Mouse (Mus musculus) heart, embryonic 16.5 days (tissue): Measurements from ENCODE around the gene Mlh3. TPM values are rescaled to one million over a fixed set of nuclear protein-coding genes. Genes with fewer than 3 reads are reported as not detected.

Experiments used
- ATAC-seq: fragments of 200-750 bp; cut with Nextera tagmentation; replicated peaks from 2 replicates; pipeline ENCODE4 v1.8.0; 2017; ENCODE audit warnings: moderate number of reproducible peaks; ENCODE audit not compliant: insufficient read depth, low FRiP score; ENCODE audit errors: extremely low read depth
- H3K27ac ChIP-seq: fragments of 300-500 bp; sonication (generic); 2 replicates; pipeline ENCODE4 v1.5.1; 2014; ENCODE audit warnings: mild to moderate bottlenecking, low read length, control low read depth, moderate library complexity
- H3K27me3 ChIP-seq: fragments of 300-500 bp; sonication (generic); 2 replicates; pipeline ENCODE4 v1.6.1; 2014; ENCODE audit warnings: low read length, mixed read lengths; ENCODE audit not compliant: control insufficient read depth, insufficient read depth
- H3K36me3 ChIP-seq: fragments of 300-500 bp; sonication (generic); 2 replicates; pipeline ENCODE4 v1.6.1; 2014; ENCODE audit not compliant: control insufficient read depth, insufficient read depth
- H3K4me1 ChIP-seq: fragments of 300-500 bp; sonication (generic); 2 replicates; pipeline ENCODE4 v1.6.1; 2014; ENCODE audit warnings: low read length, mixed read lengths; ENCODE audit not compliant: control insufficient read depth, insufficient read depth
- H3K4me2 ChIP-seq: fragments of 300-500 bp; sonication (generic); 2 replicates; pipeline ENCODE4 v1.6.1; 2014; ENCODE audit warnings: low read depth, mild to moderate bottlenecking, control low read depth, low read length
- H3K4me3 ChIP-seq: fragments of 300-500 bp; sonication (generic); 2 replicates; pipeline ENCODE4 v1.5.1; 2014; ENCODE audit warnings: mild to moderate bottlenecking, control low read depth, low read length
- H3K9ac ChIP-seq: fragments of 300-500 bp; sonication (generic); 2 replicates; pipeline ENCODE4 v1.6.1; 2014; ENCODE audit warnings: low read length, control low read depth
- H3K9me3 ChIP-seq: fragments of 300-500 bp; sonication (generic); replicated peaks from 2 replicates; pipeline ENCODE4 v1.6.1; 2016; ENCODE audit warnings: low read length; ENCODE audit not compliant: control insufficient read depth
- WGBS: fragments of 180-500 bp; shearing (Covaris S2); extraction: QIAGEN DNeasy Blood & Tissue Kit; methylation state at CpG from one replicate; pipeline ENCODE4 v1.1.7; 2014; 5-methylcytosine and 5-hydroxymethylcytosine counted together
- polyA plus RNA-seq: library from polyadenylated mRNA; unstranded; fragments of >200 nt; fragmentation: Nextera tagmentation; extraction: Ambion mirVana; gene quantifications from 2 replicates; pipeline ENCODE4 v1.2.1, GENCODE M21; 2015

The Mlh3 gene
- polyA plus RNA-seq, 1 experiment from 2014 or later: 6.4 TPM

DNA sequence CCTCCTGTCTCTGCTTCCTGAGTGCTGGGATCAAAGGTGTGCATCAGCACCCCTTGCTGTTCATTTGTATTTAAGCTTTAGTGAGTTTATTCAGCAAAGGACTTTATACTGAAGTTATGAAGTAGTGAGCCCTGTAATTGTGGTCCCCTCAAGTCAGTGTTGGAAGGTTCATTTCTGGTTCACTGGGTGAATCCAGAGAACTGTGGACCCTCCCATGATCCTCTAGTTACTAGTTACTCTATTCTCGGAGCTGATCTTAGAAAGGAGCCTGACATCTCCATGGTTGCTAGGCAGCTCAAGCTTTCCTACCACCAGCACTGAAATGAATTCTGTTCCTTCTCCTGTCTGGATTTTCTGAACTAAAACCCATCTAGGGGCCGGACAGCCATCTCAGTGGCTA, 25.1 kb upstream of the Mlh3 start:
- Histone ChIP-seq H3K9ac (no peak overlapping the region), H3K4me2 (no peak overlapping the region), H3K4me3 (no peak overlapping the region), H3K36me3 (peaks cover 8% of the 10 kb centered on the region), H3K9me3 (peaks cover 12% of the 10 kb centered on the region), H3K27ac (no peak overlapping the region), H3K27me3 (no peaks in the 10 kb centered on the region), H3K4me1 (peaks cover 5% of the 10 kb centered on the region)
- no peak for ATAC-seq
- whole genome bisulfite sequencing: 91% methylated on average over 2 of the region's 2 CpGs

DNA sequence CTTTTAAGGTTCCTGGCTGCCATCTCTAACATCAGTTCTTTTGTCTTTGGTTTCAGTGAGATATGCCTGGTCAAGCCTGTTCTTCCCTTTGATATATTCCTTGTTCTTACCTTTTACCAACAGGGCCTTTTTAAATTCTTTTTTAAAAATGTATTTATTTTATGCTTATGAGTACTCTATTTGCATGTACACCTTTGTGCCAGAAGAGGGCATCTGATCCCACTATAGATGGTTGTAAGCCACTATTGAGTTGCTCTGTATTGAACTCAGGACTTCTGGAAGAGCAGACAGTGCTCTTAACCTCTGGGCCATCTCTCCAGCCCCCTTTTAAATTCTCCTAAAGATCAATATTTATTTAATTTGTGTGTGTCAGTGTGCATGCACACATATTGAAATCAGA, 22.5 kb upstream of the Mlh3 start:
- ATAC-seq: no peak
- H3K4me2 ChIP-seq: no peak overlapping the region

DNA sequence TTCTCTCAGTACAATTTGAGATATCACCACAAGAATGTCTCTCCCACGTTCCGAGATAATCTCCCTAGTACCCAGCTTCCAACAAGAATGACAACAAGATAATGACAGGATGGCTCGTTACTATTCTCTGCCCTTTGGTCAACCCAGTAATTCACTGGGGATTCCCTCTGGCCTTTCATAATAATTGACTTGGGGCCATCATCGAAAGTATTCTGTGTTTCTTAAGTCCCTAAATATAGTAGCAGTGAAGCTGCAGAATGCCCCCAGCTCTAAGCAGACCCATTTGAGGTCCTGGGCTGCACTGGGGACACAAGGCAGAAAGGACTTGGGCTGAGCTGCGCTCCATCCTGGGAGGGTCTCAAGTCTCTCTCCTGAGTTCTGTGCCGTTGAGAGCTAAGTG, 21.9 kb upstream of the Mlh3 start:
- Histone ChIP-seq H3K27ac (0 out of 2 replicates have a peak overlapping the region, but pooled peaks have one; percentile 4), H3K9me3 (peaks cover 12% of the 10 kb centered on the region), H3K36me3 (peaks cover 8% of the 10 kb centered on the region), H3K4me1 (peaks cover 13% of the 10 kb centered on the region), H3K27me3 (peaks cover 2% of the 10 kb centered on the region; the same call in 1 of the 2 replicates), H3K9ac (no peak overlapping the region), H3K4me3 (no peak overlapping the region), H3K4me2 (peak overlapping the region; percentile 12; the same call in 1 of the 2 replicates)
- WGBS: 46% methylated on average over 6 of the region's 6 CpGs
- no peak for ATAC-seq

More for the DNA sequence above, 22.5 kb upstream of the Mlh3 start:
- H3K4me3 ChIP-seq: no peak overlapping the region
- no peak overlapping the region for H3K27ac ChIP-seq
- H3K9me3 ChIP-seq: peaks cover 12% of the 10 kb centered on the region
- no peak overlapping the region for H3K9ac ChIP-seq
- H3K27me3 ChIP-seq: peaks cover 2% of the 10 kb centered on the region; the same call in 1 of the 2 replicates
- peaks cover 13% of the 10 kb centered on the region for H3K4me1 ChIP-seq
- peaks cover 8% of the 10 kb centered on the region for H3K36me3 ChIP-seq

DNA sequence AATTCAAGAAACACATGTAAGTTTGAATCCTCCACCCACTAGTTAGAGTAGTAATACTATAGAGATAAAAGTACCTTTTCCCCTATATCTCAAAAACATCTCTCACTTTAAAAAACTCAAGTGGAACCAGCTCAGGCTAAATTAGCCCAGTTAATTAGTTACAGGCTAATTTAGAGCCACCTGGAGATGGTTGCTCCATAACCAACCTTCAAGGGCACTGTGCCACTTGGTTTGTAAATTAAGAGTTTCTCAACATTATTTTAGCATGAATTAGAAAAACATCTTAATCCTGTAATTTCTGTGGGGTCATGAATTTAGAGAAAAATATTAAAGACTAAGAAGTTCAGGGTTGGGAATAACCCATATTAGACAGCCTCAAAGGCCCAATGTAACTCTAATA, 21.1 kb upstream of the Mlh3 start:
- peaks cover 12% of the 10 kb centered on the region for H3K9me3 ChIP-seq
- no peak overlapping the region for H3K4me2 ChIP-seq
- no peak overlapping the region for H3K9ac ChIP-seq
- H3K27me3 ChIP-seq: peaks cover 2% of the 10 kb centered on the region; the same call in 1 of the 2 replicates
- H3K36me3 ChIP-seq: peaks cover 8% of the 10 kb centered on the region
- H3K27ac ChIP-seq: no peak overlapping the region
- ATAC-seq: no peak
- H3K4me1 ChIP-seq: peaks cover 13% of the 10 kb centered on the region
- no peak overlapping the region for H3K4me3 ChIP-seq

DNA sequence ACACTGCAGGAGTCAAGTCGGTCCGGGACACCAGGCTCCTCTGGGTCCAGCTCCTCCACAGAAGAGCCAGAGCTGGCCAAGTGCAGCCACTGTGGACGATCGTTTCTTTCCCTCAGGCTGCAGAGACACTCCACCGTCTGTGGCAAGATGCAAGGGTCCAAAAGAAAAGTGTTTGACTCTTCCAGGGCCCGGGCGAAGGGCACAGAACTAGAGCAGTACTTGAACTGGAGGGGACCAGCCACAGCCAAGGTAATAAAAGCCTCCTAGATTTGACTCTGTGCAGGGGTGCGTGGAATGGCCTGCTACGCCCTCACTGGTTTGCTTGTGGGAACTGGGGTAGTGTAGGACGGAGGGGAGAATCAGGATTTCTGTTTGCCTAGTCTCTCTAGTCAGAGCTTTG, 20.2 kb upstream of the Mlh3 start:
- Histone ChIP-seq H3K4me2 (peak overlapping the region; percentile 8; the same call in 1 of the 2 replicates), H3K9me3 (peaks cover 12% of the 10 kb centered on the region), H3K27me3 (peaks cover 2% of the 10 kb centered on the region; the same call in 1 of the 2 replicates), H3K27ac (no peak overlapping the region), H3K4me1 (peaks cover 13% of the 10 kb centered on the region), H3K36me3 (peaks cover 8% of the 10 kb centered on the region), H3K4me3 (no peak overlapping the region), H3K9ac (no peak overlapping the region)
- WGBS: 74% methylated on average over 10 of the region's 10 CpGs
- ATAC-seq: no peak

DNA sequence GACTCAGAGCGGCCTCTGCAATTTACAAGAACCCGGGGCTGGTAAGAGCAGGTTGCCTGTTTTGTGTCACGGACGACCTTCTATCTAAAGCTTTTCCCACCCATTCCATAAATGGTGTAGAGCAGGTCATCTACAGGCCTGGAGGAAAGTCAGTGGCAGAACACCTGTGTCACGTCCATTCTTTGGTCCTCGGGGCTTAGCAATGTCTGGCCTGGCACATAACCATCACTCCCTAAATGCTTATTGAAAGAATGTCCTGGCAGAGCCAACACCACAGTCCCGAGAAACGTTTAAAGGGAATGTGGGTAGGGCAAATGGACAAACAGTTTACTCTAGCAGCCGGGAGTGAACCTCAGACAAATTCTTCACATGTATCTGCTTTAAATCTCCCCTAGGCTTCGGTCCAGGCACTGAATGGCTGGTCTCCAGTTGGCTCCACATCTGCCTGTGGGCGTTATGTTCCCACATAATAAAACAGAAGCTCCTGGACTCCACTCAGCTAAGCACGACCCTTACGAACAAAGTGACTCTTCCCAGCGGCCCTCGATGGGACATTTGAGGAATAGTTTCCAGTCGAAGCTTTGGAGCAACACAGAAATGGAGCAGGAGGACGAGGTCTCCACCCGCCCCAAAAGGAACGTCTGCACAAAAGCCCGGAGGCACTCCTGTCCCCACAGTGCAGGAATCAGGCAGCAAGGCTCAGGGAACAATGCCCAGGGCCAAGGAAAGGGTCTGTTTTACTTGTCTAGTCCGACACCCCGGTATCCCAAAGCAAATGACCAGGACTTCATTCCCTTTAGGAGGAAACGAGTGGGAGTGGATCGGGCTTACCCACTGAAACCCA, 19.0 kb upstream of the Mlh3 start:
- Histone ChIP-seq H3K4me3 (peak overlapping the region; percentile 67), H3K36me3 (peaks cover 5% of the 10 kb centered on the region), H3K9me3 (peaks cover 10% of the 10 kb centered on the region), H3K27me3 (peaks cover 2% of the 10 kb centered on the region; the same call in 1 of the 2 replicates), H3K4me2 (peak overlapping the region; percentile 84), H3K27ac (peak overlapping the region; percentile 86), H3K9ac (peak overlapping the region; percentile 81; the same call in 1 of the 2 replicates), H3K4me1 (peaks cover 13% of the 10 kb centered on the region)
- 45% methylated on average over 24 of the region's 24 CpGs for WGBS
- peak; percentile 38; the same call in 1 of the 2 replicates for ATAC-seq

DNA sequence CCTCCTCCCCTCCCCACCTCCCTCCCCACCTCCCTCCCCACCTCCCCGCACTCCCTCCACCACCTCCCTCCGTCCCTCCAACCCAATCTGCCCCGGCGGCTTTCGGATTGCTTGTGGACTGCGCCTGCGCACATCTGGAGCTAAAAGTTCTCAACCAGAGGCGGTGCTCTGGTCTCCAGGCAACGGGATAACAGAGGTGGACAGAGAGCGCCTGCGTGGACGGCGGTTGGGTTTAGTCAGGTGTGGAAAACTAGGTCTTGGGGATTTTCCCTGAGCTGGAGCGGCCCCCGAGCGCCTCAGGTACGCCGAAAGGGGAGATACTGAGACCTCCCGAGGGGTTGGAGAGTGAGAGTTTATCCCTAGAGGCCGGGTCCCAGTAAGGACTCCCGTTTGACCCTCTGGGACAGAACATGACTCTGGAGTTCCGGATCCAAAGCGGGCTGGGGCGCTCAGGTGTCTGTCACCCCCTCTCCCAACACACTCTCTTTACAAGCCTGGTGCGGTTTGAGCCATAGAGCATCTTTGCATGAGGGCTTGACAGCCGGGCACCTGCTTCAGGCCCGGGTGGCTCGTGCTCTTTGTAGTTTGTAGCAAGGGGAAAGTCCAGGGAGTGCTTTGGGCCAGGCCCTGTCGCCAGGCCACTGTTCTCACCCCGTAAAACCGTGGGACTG, 18.2 kb upstream of the Mlh3 start, which contains the start of gene Zc2hc1c:
Gene Zc2hc1c, plus strand, starts transcription at position 106 of the 671 bp plus-strand sequence.
- peaks cover 2% of the 10 kb centered on the region; the same call in 1 of the 2 replicates for H3K27me3 ChIP-seq
- H3K9ac ChIP-seq: peak within 1 kb of the TSS; percentile 81
- peak within 1 kb of the TSS; percentile 84 for H3K4me2 ChIP-seq
- peak; percentile 90 for ATAC-seq
- peak within 1 kb of the TSS; percentile 86 for H3K27ac ChIP-seq
- WGBS: 3% methylated on average over 27 of the region's 31 CpGs
- H3K36me3 ChIP-seq: no peaks in the 10 kb centered on the region
- H3K4me1 ChIP-seq: peaks cover 13% of the 10 kb centered on the region
- H3K4me3 ChIP-seq: peak within 1 kb of the TSS; percentile 67
- peaks cover 4% of the 10 kb centered on the region; the same call in 1 of the 2 replicates for H3K9me3 ChIP-seq

DNA sequence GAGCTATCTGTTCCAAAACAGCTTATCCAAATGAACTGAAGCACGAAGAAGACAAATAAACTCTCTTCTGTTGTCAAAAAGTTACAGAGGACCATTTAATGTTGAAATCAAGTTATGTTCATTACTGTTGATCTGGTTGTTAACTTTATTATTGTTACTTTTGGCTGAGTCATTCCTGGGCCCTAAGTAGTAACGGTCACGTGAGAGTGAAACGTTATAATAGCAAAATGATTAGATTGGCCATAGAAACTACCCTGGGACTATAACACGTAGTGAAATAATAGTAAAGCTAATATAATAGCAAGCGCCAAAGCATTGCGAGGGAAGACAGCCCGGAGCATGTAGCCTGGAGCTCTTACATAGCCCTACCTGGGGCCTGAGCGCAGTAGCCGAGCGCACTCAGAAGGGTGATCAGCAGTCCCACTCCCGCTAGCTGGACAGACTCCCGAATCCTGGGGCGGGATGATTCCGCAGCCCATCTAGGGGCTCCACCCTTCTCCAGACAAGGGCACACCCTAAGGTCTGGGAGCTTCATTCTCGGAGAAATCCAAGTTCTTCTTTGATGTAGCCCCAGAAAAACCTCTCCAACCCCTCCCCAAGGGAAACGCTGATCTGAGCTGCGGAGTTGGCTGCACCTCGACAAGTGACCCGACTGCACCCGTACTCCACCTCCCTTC, 17.5 kb upstream of the Mlh3 start, which contains the start of gene Acyp1:
Gene Acyp1, minus strand, starts transcription at position 630 of the 677 bp plus-strand sequence.
- Histone ChIP-seq H3K4me1 (peaks cover 13% of the 10 kb centered on the region), H3K27ac (peak within 1 kb of the TSS; percentile 86)

More for the DNA sequence above, 17.5 kb upstream of the Mlh3 start, which contains the start of gene Acyp1:
- H3K4me2 ChIP-seq: peak within 1 kb of the TSS; percentile 84
- H3K36me3 ChIP-seq: no peaks in the 10 kb centered on the region
- H3K4me3 ChIP-seq: peak within 1 kb of the TSS; percentile 67
- WGBS: 13% methylated on average over 21 of the region's 21 CpGs
- H3K27me3 ChIP-seq: peaks cover 2% of the 10 kb centered on the region; the same call in 1 of the 2 replicates
- H3K9ac ChIP-seq: peak within 1 kb of the TSS; percentile 81
- peak; percentile 52 for ATAC-seq
- H3K9me3 ChIP-seq: no peaks in the 10 kb centered on the region
